Mouse (Mus musculus) MN1 (cell line): Measurements from ENCODE around the gene Cdk8.

ENCODE experiments used
- DNase-seq: peaks from one replicate; pipeline ENCODE4 v3.0.0-alpha.2; 2016; ENCODE audit warnings: low spot score

The Cdk8 gene

DNA sequence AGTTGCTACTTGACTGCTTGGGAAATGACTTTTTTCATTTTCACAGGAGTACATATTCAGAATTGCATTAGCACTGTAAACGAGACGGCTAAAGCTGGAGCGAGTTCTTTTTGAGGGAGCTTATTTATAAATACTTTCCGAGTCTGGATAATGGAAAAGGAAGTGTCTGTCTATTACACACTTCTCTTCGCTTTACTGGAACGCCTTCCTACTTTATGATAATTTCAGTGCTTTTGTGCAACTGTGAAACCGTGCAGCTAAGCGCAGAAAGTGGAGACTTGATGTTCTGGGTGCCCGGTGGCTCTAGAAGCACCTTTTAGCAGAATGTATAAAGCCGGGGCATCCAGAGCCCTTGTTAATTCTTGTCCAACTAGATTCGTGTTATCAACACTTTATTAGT, 1.8 kb downstream of the Cdk8 start:
- no peak for DNase-seq

DNA sequence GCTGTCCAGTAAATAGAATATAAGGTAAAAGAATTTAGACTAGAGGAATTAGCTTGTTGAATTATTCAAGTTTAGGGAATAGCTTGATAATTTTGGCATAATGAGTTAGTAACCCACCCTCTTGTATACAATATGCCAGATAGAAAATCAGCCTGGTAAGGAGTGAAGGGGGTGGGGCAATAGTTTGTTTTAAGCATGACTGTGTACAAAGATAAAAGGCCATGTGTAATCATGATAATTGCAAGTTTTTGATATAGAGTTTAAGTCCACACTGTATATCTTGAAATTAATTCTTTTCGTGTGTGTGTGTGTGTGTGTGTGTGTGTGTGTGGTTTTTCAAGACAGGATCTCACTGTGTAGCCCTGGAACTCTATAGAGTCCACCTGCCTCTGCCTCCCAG, 3.3 kb downstream of the Cdk8 start:
- DNase-seq: no peak

DNA sequence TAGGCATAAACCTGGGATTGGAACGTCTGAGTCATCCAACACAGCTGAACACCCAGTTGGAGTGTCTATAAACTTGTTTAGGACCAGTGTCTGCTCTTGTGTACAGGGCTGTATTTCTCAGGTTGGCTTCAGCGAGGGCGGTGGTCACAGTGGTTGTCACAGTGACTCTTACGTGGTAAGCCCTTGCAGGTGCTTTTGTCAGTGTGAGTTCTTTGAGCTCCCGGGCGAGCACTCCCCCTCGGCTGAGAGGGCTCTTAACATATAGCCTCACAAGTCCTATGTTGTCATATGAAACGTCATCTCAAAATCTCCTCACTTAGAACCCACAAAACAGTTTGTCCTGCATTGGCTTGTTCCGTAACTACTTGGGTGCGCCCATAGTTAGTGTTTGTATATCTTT, 7.2 kb downstream of the Cdk8 start:
- no peak for DNase-seq

DNA sequence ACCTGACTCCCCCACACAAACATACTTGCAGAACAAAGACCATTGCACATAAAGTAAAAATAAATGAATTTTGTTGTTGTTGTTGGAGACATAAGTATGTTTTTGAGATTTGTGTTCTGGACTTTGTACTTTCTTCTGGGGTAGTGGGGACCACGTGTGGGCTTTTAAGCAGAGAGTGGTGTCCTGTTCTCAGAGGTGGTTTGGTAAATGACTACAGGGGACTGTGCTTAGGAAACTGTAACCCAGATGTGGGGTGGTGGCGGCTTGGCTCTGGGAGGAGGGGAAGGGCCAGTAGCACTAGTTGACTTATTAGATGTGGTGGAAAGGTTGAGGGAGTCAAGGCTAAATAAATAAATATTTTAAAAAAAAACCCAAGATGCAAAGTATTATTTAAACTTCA, 9.7 kb downstream of the Cdk8 start:
- no peak for DNase-seq

DNA sequence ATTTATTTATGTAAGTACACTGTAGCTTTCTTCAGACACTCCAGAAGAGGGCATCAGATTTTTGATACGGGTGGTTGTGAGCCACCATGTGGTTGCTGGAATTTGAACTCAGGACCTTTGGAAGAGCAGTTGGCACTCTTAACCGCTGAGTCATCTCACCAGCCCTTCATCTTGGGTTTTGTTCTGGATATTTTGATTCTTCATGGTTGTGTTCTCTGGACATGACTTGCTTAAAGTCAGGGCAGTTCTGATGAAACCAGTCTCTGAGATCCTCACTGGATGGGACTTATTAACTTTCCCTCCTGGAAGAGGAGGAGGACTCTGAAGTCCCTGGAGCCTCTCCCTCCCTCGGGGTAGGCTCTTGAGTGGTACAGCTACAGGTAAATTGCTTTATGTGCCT, 10.2 kb downstream of the Cdk8 start:
- no peak for DNase-seq

DNA sequence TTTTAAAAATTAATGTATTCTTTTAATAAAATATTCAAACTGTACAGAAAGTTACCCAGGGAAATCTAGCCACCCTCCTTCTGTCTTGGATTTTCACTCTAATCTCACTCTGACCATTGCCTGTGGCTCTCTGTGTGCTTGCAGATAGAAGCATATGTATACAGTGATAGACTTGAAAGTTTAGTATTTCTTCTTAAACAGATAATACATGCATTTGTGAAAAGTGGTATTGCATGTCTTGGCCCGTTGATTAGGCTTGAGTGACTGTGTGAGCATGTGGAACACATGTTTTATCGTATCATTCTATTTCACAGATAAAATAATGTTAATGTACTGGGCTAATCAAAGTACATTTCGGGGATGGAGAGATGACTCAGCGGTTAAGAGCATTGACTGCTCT, 14.2 kb downstream of the Cdk8 start:
- no peak for DNase-seq

DNA sequence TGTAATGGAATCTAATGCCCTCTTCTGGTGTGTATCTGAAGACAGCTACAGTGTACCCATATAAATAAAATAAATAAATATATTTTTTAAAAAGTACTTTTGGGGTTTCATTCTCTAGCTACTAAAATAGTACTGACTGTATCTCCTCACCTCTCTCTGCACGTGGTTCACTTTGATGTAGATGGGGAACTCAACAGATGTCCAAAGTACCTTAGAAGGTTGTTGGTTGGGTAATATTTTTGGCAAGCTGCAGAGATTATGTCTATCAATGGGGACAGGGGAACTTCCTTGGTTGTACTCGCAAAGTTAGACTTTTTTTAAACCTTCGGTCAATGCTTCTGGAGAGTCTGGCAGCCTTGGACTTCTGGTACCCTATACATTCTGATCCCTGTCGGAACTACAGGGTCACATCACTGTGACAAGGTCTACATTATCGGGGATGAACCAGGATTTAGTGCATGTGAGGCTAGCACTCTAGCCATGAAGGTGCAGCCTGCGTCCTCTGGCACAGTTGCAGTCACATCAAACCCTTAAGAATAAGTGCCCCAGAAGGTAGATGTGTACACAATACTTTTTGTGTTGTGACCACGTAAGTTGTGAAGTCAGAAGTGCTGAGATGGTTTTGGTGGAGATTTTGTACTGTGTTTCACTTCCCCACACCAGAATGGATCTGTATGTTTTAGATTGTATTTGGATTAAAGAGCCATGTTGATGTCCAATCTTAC, 14.8 kb downstream of the Cdk8 start:
- no peak for DNase-seq

DNA sequence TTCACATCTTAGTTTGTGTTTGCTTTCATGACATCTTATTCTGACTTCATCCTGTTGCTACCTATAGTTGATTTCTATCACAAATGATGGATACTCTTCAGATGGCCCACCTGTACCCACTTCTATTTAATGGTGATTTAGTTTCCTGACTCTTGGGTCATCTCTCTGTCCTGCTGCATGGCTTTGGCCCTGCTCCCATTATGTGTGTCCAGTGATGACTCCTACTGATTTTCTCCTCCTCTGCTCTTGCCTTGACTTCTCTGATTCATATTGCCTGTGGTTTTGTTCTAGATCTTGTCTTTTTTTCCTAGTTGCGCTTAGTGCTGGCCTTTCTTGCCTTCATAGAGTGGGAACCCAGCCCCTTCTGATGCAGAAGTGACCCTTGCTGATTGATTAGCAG, 15.4 kb downstream of the Cdk8 start:
- no peak for DNase-seq

DNA sequence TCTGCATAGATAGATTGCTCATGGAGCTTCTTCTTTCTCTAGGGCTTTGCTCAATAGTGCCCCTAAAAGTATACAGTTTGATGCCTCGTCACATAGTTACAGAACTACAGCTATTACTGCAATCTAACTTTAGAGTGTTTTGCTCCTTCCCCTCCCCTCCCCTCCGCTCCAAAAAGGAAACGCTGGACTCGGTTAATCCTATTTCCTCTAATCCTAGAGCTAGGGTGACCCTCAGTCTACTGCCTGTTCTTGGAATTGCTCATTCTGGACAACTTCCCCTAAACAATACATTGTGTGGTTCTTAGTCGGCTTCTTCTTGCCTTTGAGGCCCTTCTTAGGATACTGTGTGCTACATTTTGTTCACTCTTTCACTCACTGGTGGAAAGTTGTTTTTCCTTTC, 16.7 kb downstream of the Cdk8 start:
- no peak for DNase-seq

DNA sequence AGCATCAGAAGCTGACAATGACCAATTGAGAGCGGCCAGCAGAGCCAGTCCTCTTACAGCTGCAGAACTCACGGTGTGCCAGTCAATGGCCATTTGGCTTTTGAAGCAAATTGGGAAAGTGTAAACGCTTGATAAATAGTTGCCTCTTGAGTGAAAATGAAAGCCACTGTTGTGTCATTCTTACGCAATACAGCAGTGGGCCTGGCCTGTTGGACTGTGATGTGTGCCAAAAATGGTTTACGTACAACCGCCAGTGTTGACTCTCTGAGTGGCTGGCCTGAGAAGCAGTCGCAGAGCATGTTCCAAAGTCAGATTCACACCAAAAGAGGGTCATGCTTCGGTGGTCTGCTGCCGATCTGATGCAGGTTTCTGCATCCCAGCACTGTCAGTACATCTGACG, 17.7 kb downstream of the Cdk8 start:
- DNase-seq: no peak

DNA sequence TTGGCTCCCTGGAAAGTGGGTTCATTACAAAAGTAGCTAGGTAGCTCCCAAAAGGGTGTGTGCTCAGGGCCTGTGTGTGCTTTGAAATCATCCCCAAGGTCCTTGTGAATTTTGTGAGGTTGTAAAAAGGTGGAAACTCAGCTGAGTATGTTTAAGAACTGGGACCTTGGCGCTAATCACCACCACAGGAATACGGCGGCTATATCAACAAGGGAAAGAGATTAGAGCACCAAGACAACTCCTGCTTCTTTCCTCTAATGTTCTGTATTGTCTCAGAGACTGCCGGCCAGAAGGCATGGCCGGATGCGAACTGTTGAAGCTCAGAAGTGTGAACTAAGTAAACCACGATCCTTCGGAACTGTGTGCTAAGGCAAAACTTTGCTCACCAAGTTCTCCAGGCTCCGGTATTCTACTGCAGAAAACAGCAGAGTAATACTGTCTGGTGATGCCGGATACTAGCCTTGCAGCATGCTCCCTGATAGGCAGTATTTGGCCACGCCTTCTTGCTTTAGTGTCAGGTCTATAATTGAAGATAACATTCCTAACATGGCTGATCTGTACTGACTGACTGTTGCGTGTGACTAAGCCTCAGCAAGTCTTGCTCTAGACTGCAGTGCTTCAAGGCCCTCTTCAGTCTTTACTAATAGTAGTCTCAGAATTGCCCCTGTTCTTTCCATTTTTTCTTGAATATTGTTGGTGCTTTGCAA, 19.5 kb downstream of the Cdk8 start:
- no peak for DNase-seq

DNA sequence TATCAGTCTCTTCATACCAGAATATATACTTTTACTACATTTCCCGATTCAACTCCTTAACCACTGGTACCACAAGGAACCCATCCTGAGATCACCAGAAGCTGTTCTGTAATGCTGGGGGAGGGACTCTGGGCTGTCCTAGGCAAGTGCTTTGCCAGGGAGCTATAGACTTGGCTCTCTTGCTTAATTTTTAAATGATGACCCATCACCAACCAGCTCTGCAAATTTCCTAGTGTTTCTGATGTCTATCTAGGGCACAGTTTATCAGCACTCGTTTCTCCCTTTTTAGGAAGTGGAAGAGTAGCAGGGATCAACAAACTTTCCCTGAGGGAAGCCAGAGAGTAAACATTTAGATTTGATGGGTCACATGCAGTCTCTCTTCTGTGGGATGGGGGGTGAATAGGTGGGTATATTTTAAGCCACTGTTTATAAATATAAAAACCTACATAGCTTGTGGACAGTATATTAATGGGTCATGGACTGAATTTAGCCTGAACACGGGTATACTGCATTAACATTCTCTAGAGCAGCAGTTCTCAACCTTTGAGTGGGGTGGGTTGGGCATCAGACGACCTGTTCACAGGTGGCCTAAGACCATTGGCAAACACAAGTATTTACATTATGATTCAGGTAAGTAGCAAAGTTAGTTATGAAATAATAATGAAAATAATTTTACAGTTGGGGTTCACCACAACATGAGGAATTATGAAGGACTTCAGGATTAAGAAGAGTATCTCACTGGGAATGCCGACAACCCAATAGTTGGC, 20.8 kb downstream of the Cdk8 start:
- DNase-seq: no peak

DNA sequence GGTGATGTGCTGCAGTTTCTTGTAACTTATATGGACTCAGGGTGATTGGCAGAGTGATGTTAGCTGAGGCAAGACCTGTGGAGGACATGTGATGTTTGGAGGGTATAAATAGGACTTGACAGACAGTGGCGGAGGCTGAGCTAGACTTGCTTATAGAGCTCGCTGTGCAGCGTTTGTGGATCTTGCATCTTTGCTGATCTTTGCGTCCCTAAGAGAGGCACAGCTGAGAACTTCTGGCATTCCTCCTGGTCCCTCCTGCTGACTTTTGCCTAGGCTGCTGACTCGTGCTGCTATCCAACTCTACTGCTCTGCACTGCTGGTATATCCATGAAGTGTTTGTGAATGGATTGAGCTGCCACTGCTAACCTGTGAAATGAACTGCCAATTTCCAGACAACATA, 22.6 kb downstream of the Cdk8 start:
- no peak for DNase-seq

DNA sequence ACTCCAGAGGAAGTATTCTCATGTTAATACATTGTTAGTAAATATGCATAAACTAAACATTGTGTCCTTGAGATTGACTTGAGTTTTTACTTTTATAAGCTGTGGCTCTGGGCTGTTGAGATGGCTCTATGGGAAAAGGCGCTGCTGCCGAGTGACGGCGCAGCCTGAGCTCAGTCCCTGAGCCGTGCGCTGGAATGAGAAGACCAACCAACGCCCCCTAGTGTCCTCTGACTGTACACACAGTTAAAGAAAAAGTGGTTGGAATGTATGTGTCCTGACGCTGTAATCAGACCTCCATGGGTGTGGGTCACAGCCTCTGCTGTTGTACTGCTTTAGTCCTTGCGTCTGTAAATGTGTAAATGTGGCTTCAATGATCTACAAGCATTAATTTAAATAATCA, 29.0 kb downstream of the Cdk8 start:
- DNase-seq: no peak

DNA sequence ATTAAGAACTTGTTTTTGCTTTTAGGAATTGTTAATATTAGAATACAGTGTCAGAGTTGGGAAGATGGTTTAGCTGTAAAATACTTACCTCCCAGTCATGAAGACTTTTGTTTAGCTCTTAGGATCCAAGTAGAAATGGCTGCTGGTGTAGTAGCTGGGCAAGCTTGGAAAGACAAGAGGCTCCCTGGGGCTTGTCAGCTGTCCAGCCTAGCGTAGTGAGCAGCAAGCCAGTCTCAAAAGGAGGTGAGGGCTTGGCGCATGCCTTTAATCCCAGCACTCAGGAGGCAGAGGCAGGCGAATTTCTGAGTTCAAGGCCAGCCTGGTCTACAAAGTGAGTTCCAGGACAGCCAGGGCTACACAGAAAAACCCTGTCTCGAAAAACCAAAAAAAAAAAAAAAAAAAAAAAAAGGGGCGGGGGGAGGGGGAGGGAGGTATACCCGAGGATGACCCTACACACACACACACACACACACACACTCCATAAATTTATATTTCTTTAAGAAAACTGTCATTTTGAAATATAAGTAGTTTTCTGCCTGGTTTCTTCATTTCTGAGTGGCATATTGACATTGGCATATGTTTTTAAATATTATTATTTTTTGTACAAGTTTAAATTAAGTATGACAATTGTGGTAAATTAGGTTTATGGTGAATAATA, 35.0 kb downstream of the Cdk8 start:
- DNase-seq: no peak

DNA sequence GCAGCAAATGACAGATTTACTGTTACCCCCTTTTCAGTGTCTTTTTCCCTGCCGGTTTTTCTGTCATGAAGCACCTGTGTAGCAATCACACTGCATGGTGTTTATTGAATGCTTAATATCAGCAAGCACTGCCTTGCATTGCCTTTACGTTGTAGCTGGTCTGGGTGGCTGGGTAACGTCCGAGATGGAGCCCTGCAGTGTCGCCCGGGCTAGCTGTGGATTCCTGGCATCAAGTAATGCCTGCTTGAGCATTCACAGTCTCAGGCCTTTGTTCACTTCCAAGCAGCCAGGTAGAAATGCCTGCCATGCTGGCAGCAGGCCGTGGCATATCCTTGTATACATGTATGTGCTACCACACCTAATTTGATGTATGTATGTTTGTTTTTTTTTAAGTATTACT, 36.7 kb downstream of the Cdk8 start:
- DNase-seq: no peak

DNA sequence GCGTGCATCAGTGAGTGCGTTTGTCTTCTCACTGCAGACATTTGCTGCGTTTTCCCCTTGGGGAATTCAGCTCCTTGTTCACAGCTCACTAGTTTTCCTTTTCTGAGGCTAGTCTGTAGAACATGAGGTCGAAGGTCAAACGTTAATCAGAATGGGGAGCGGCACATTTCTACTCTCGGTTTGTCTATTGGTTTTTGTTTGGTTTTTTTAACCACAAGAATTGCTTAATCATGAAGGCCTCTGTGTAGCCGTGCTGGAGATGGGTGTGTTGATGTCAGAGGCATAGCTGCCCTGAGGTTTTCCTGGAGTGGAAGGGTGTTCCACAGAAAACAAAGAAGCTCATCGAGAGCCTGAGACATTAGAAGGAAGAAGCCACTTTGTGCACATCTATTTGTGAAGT, 39.6 kb downstream of the Cdk8 start:
- no peak for DNase-seq

DNA sequence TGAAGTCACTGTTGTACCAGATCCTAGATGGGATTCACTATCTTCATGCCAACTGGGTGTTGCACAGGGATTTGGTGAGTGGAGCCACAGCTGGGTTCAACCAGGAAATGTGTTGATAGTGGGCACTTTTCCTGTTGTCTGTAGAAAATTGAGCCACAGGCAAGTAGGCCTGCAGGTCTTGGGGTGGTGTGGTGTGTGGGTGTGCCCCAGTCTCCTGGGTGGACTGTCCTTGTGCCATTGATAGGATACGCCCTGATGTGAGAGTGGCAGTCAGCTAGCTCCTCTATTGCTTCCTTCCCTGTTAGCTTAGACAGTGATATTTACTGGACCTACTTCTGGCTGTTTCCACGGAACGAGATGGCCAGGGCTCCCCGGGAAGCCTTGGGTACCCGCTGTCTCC, 40.6 kb downstream of the Cdk8 start:
- DNase-seq: no peak

DNA sequence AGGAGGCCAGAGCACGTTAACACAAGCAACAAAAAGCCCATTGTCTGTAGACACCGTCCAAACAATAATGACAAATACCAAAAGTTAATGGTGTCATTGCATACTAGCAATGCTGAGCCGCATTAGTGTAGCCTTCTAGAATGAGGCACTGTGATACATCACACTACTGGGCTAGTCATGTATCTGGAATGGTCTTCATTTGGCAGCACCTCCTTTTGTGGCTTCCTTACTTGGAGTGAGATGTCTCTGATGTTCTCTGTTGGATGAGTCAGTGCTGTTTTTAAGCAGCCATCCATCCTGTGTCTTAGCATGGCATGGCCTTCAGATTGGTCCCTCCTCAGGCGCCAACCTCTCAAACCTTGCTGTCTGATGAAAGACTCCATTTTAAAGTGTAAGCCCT, 42.1 kb downstream of the Cdk8 start:
- no peak for DNase-seq

DNA sequence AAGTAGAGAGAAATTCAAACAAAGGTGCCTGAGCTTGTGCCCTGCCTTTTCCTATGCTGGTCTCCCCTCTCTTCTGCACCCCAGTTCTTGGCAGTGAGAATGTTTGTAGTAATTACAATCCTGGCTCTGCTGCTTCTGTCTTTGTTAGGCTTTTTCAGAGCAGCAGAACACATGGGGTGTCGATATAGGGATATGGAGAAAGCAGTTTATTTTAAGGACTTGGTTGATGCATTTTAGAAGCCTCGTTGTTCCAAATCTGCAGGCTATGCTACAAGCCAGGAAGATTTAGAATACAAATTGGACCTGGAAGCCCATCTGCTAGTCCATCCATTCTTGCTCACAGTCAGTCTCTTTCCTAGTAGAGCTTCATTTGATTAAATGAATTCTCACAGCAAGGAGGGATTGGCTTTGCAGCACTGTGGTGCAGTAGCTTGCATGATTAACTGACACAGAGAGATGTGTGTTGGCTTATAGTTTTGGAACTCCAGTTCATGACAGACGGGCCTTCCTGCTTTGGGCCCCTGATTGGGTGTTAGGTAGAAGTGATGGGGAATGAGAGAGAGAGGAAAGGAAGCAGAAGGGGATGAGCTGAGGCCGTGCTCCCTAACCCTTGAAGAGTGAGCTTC, 43.5 kb downstream of the Cdk8 start:
- no peak for DNase-seq

DNA sequence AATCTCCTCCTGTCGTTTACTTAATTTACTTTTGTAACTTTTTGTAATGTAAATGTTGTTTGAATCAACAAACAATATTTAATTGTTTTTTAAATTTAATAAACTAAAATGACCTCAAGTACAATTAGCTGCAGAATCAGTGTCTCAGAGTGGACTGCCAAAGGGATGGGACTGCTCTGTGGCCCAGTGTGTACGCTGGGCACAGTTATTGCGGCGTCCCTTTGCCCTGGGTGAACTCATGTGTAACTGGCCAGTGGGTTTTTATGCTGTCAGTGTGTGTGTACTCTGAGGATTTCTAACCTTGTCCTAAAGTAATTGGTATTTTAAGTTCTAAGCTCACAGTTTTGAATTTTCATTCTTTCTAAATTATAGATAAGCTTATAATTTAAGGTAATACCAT, 46.5 kb downstream of the Cdk8 start:
- no peak for DNase-seq

DNA sequence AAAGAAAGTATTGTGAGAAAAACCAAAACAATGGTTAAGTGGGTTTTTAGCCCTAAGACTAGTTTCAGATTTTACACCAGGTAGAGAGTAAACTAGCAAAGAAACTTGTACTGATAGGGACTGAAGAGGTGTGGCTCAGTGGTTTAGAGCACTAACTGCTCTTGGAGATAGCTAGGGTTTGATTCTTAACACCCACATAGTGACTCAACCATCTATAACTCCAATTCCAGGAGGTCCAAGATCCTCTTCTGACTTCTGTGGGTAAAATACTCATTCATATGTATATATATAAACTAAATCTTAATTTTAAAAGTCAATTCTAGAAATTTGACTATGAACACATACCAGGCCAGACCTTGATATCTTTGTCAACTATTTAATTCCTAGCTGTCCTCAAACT, 49.0 kb downstream of the Cdk8 start:
- no peak for DNase-seq
